Mouse (Mus musculus) intestine, embryonic 16.5 days (tissue): Measurements from ENCODE around the gene Hoxa7. TPM values are rescaled to one million over a fixed set of nuclear protein-coding genes. Genes with fewer than 3 reads are reported as not detected.
A peak's percentile ranks its signal among the peaks of the same experiment; 100 is the strongest.

Experiments
- ATAC-seq: fragments of 200-750 bp; cut with Nextera tagmentation; 2 replicates; pipeline ENCODE4 v1.8.0; 2017; ENCODE audit warnings: moderate TSS enrichment, moderate library complexity
- H3K27ac ChIP-seq: fragments of 300-500 bp; sonication (generic); 2 replicates; pipeline ENCODE4 v1.5.1; 2014; ENCODE audit warnings: mild to moderate bottlenecking, low read length
- H3K27me3 ChIP-seq: fragments of 300-500 bp; sonication (generic); replicated peaks from 2 replicates; pipeline ENCODE4 v1.6.1; 2014; ENCODE audit warnings: low read length, control low read depth, mixed read lengths; ENCODE audit not compliant: control insufficient read depth, insufficient read depth
- H3K36me3 ChIP-seq: fragments of 300-500 bp; sonication (generic); 2 replicates; pipeline ENCODE4 v1.6.1; 2014; ENCODE audit warnings: low read length, control low read depth; ENCODE audit not compliant: control insufficient read depth, insufficient read depth
- H3K4me1 ChIP-seq: fragments of 300-500 bp; sonication (generic); 2 replicates; pipeline ENCODE4 v1.6.1; 2014; ENCODE audit warnings: low read length, control low read depth, mixed read lengths; ENCODE audit not compliant: control insufficient read depth, insufficient read depth
- H3K4me2 ChIP-seq: fragments of 300-500 bp; sonication (generic); 2 replicates; pipeline ENCODE4 v1.6.1; 2014; ENCODE audit warnings: low read depth, low read length, control low read depth
- H3K4me3 ChIP-seq: fragments of 300-500 bp; sonication (generic); 2 replicates; pipeline ENCODE4 v1.5.1; 2014; ENCODE audit warnings: mild to moderate bottlenecking, low read length
- H3K9ac ChIP-seq: fragments of 300-500 bp; sonication (generic); 2 replicates; pipeline ENCODE4 v1.6.1; 2014; ENCODE audit warnings: low read depth, low read length
- H3K9me3 ChIP-seq: fragments of 300-500 bp; sonication (generic); 2 replicates; pipeline ENCODE4 v1.6.1; 2016; ENCODE audit warnings: low read length, control low read depth; ENCODE audit not compliant: control insufficient read depth
- WGBS: fragments of 180-500 bp; shearing (Covaris S2); extraction: QIAGEN DNeasy Blood & Tissue Kit; methylation state at CpG from one replicate; pipeline ENCODE4 v1.1.7; 2014; 5-methylcytosine and 5-hydroxymethylcytosine counted together
- polyA plus RNA-seq: library from polyadenylated mRNA; unstranded; fragments of >200 nt; fragmentation: Nextera tagmentation; extraction: Ambion mirVana; gene quantifications from 2 replicates; pipeline ENCODE4 v1.2.1, GENCODE M21; 2015

The Hoxa7 gene
- polyA plus RNA-seq, 1 experiment from 2014 or later, result 8.2 TPM

- H3K9ac ChIP-seq, result peak overlapping the region; percentile 33; the same call in 1 of the 2 replicates
Measured at GRCm38 (mm10) chr6:52222729-52223128, 1.1 kb upstream of the Hoxa7 start.

GRCm38 (mm10) chr6:52221993-52222685 lies 485 bp upstream of the Hoxa7 start:
- WGBS, result 15% methylated on average over 21 of the region's 21 CpGs
- peaks cover 85% of the 10 kb centered on the region for H3K27me3 ChIP-seq
- no peak overlapping the region for H3K27ac ChIP-seq
- peak overlapping the region; percentile 58 for H3K4me3 ChIP-seq
- H3K4me2 ChIP-seq, result peak overlapping the region; percentile 91
- peak overlapping the region; percentile 44; the same call in 1 of the 2 replicates for H3K9ac ChIP-seq
- ATAC-seq, result peak; percentile 9; the same call in 1 of the 2 replicates
- H3K36me3 ChIP-seq, result no peaks in the 10 kb centered on the region
- H3K9me3 ChIP-seq, result no peaks in the 10 kb centered on the region
- peaks cover 8% of the 10 kb centered on the region for H3K4me1 ChIP-seq

More at GRCm38 (mm10) chr6:52222729-52223128, 1.1 kb upstream of the Hoxa7 start:
- Histone ChIP-seq H3K4me2 (peak overlapping the region; percentile 30; the same call in 1 of the 2 replicates), H3K4me1 (peaks cover 6% of the 10 kb centered on the region; the same call in 1 of the 2 replicates), H3K9me3 (no peaks in the 10 kb centered on the region), H3K27ac (no peak overlapping the region), H3K4me3 (peak overlapping the region; percentile 12; the same call in 1 of the 2 replicates), H3K36me3 (no peaks in the 10 kb centered on the region), H3K27me3 (peaks cover 86% of the 10 kb centered on the region)
- 38% methylated on average over 13 of the region's 13 CpGs for WGBS
- ATAC-seq, result no peak

- no peaks in the 10 kb centered on the region for H3K36me3 ChIP-seq
- 24% methylated on average over 12 of the region's 12 CpGs for WGBS
- no peak overlapping the region; the same call in 1 of the 2 replicates for H3K27ac ChIP-seq
- peak overlapping the region; percentile 58 for H3K4me3 ChIP-seq
- H3K27me3 ChIP-seq, result peaks cover 85% of the 10 kb centered on the region
- no peaks in the 10 kb centered on the region for H3K9me3 ChIP-seq
- ATAC-seq, result no peak
- H3K4me1 ChIP-seq, result peaks cover 16% of the 10 kb centered on the region
- peak overlapping the region; percentile 70 for H3K9ac ChIP-seq
- H3K4me2 ChIP-seq, result peak overlapping the region; percentile 91
Measured at GRCm38 (mm10) chr6:52220865-52221310, 766 bp downstream of the Hoxa7 start.

GRCm38 (mm10) chr6:52220003-52220864 lies 1.4 kb downstream of the Hoxa7 start:
- Histone ChIP-seq H3K9ac (peak overlapping the region; percentile 56), H3K4me1 (peaks cover 20% of the 10 kb centered on the region), H3K4me3 (peak overlapping the region; percentile 58), H3K9me3 (no peaks in the 10 kb centered on the region), H3K36me3 (no peaks in the 10 kb centered on the region), H3K27ac (peak overlapping the region; percentile 37), H3K27me3 (peaks cover 84% of the 10 kb centered on the region), H3K4me2 (peak overlapping the region; percentile 91)
- WGBS, result 37% methylated on average over 32 of the region's 32 CpGs
- ATAC-seq, result no peak

- H3K9ac ChIP-seq, result no peak overlapping the region
- H3K36me3 ChIP-seq, result no peaks in the 10 kb centered on the region
- H3K4me3 ChIP-seq, result no peak overlapping the region
- WGBS, result 48% methylated on average over 9 of the region's 9 CpGs
- H3K4me2 ChIP-seq, result no peak overlapping the region
- no peak for ATAC-seq
- peaks cover 20% of the 10 kb centered on the region for H3K4me1 ChIP-seq
- no peak overlapping the region; the same call in 1 of the 2 replicates for H3K27ac ChIP-seq
- H3K27me3 ChIP-seq, result peaks cover 86% of the 10 kb centered on the region
- H3K9me3 ChIP-seq, result no peaks in the 10 kb centered on the region
Measured at GRCm38 (mm10) chr6:52219234-52219942, 2.3 kb downstream of the Hoxa7 start.

- Histone ChIP-seq H3K4me2 (no peak overlapping the region), H3K36me3 (no peaks in the 10 kb centered on the region), H3K4me1 (peaks cover 21% of the 10 kb centered on the region), H3K9ac (0 out of 2 replicates have a peak overlapping the region, but pooled peaks have one; percentile 63), H3K27me3 (peaks cover 84% of the 10 kb centered on the region), H3K9me3 (no peaks in the 10 kb centered on the region), H3K27ac (no peak overlapping the region), H3K4me3 (no peak overlapping the region)
- whole genome bisulfite sequencing, result 28% methylated on average over 14 of the region's 14 CpGs
- no peak for ATAC-seq
Measured at GRCm38 (mm10) chr6:52218643-52219215, 2.9 kb downstream of the Hoxa7 start.

GRCm38 (mm10) chr6:52217895-52218642 lies 3.6 kb downstream of the Hoxa7 start:
- Histone ChIP-seq H3K4me1 (peaks cover 24% of the 10 kb centered on the region), H3K9me3 (no peaks in the 10 kb centered on the region), H3K9ac (peak overlapping the region; percentile 63), H3K4me2 (peak overlapping the region; percentile 75), H3K36me3 (no peaks in the 10 kb centered on the region), H3K4me3 (peak overlapping the region; percentile 55), H3K27me3 (peaks cover 85% of the 10 kb centered on the region), H3K27ac (0 out of 2 replicates have a peak overlapping the region, but pooled peaks have one; percentile 12)
- no peak for ATAC-seq
- WGBS, result 19% methylated on average over 23 of the region's 23 CpGs

GRCm38 (mm10) chr6:52217459-52217768 lies 4.2 kb downstream of the Hoxa7 start:
- Histone ChIP-seq H3K36me3 (no peaks in the 10 kb centered on the region), H3K4me2 (peak overlapping the region; percentile 75), H3K4me1 (peaks cover 28% of the 10 kb centered on the region), H3K27me3 (peaks cover 81% of the 10 kb centered on the region), H3K27ac (no peak overlapping the region), H3K4me3 (peak overlapping the region; percentile 55), H3K9ac (peak overlapping the region; percentile 63), H3K9me3 (no peaks in the 10 kb centered on the region)
- under 1% methylated on average over 25 of the region's 25 CpGs for WGBS
- peak; percentile 47 for ATAC-seq
